Mouse (Mus musculus): ENCODE data around the gene Vmn2r29. TPM values are rescaled to one million over a fixed set of nuclear protein-coding genes. Genes with fewer than 3 reads are reported as not detected.

The Vmn2r29 gene
- polyA plus RNA-seq (2017; shearing (Covaris generic)): 1.1 TPM

GRCm38 (mm10) chr7:7247228-7247627 lies at the start of gene Vmn2r29:
Gene Vmn2r29 (minus strand): TSS chr7:7247328.

GRCm38 (mm10) chr7:7277966-7278567 lies 30.9 kb upstream of the Vmn2r29 start, which contains the start of gene Gm45844:
Gene Gm45844 (minus strand): TSS chr7:7278289.

GRCm38 (mm10) chr7:7209313-7210151 lies 37.6 kb downstream of the Vmn2r29 start, which contains the start of gene Zfp772:
Gene Zfp772 (minus strand): TSS chr7:7209998.

Other genes with a start within 250 kb of the Vmn2r29 start
- gene Zfp954, start 125.8 kb downstream of the Vmn2r29 start, polyA plus RNA-seq (2017; shearing (Covaris generic)): 45.0 TPM
- 15.4 TPM for gene Zfp773, start 110.6 kb downstream of the Vmn2r29 start, polyA plus RNA-seq (2017; shearing (Covaris generic))
- gene Zfp418, start 76.0 kb downstream of the Vmn2r29 start, polyA plus RNA-seq (2017; shearing (Covaris generic)): 5.6 TPM
- 5.2 TPM for gene Zfp772, start 37.3 kb downstream of the Vmn2r29 start, polyA plus RNA-seq (2017; shearing (Covaris generic))
- gene Gm45844, start 31.0 kb upstream of the Vmn2r29 start, polyA plus RNA-seq (2017; shearing (Covaris generic)): 1.8 TPM
- 89.9 TPM for gene Clcn4, start 53.5 kb upstream of the Vmn2r29 start, polyA plus RNA-seq (2017; shearing (Covaris generic))
- not detected for gene Vmn2r30, start 90.3 kb upstream of the Vmn2r29 start, polyA plus RNA-seq (2017; shearing (Covaris generic))
- not detected for gene Gm45783, start 127.2 kb upstream of the Vmn2r29 start, polyA plus RNA-seq (2017; shearing (Covaris generic))
- gene Vmn2r31, start 152.4 kb upstream of the Vmn2r29 start, polyA plus RNA-seq (2017; shearing (Covaris generic)): 0.06 TPM
- gene Vmn2r32, start 232.7 kb upstream of the Vmn2r29 start, polyA plus RNA-seq (2017; shearing (Covaris generic)): not detected